Mouse (Mus musculus) lung, adult 2 months (tissue): ENCODE results near the gene N4bp2l2.
"Not testable (repeated sequence)": the region's sequence is repeated elsewhere in the genome, so short reads cannot be mapped to it uniquely, and the experiment has no call there.

ENCODE experiments used
- CTCF ChIP-seq: fragments of 200-500 bp; IDR thresholded peaks from 2 replicates; pipeline ENCODE4 v1.5.1; 2011; ENCODE audit warnings: mild to moderate bottlenecking, low read length, control low read depth; ENCODE audit not compliant: insufficient read depth
- POLR2A ChIP-seq: fragments of 200-500 bp; IDR thresholded peaks from 2 replicates; pipeline ENCODE4 v1.6.1; 2011; ENCODE audit warnings: low read depth, mild to moderate bottlenecking, control low read depth, low read length, borderline replicate concordance; ENCODE audit errors: extremely low read depth

- not testable (repeated sequence) for TF ChIP-seq CTCF, POLR2A
These were observed 41.2 kb upstream of the N4bp2l2 start for GRCm38 (mm10) chr5:150707181-150707580.
